Mouse (Mus musculus) embryonic facial prominence, embryonic 15.5 days (tissue): Measurements from ENCODE around the gene Slc13a2. TPM values are rescaled to one million over a fixed set of nuclear protein-coding genes. Genes with fewer than 3 reads are reported as not detected.

ENCODE experiments used
- ATAC-seq: fragments of 200-750 bp; cut with Nextera tagmentation; 2 replicates; pipeline ENCODE4 v1.8.0; 2017; ENCODE audit warnings: low read depth, moderate TSS enrichment; ENCODE audit not compliant: insufficient number of reproducible peaks, low FRiP score, low TSS enrichment
- H3K27ac ChIP-seq: fragments of 300-500 bp; sonication (generic); replicated peaks from 2 replicates; pipeline ENCODE4 v1.5.1; 2015; ENCODE audit warnings: mild to moderate bottlenecking, inconsistent platforms
- H3K27me3 ChIP-seq: fragments of 300-500 bp; sonication (generic); 2 replicates; pipeline ENCODE4 v1.6.1; 2015; ENCODE audit warnings: inconsistent platforms
- H3K36me3 ChIP-seq: fragments of 300-500 bp; sonication (generic); 2 replicates; pipeline ENCODE4 v1.6.1; 2015; ENCODE audit warnings: mild to moderate bottlenecking, inconsistent platforms
- H3K4me1 ChIP-seq: fragments of 300-500 bp; sonication (generic); 2 replicates; pipeline ENCODE4 v1.6.1; 2015; ENCODE audit warnings: inconsistent platforms
- H3K4me2 ChIP-seq: fragments of 300-500 bp; sonication (generic); replicated peaks from 2 replicates; pipeline ENCODE4 v1.6.1; 2015; ENCODE audit warnings: mild to moderate bottlenecking, inconsistent platforms
- H3K4me3 ChIP-seq: fragments of 300-500 bp; sonication (generic); replicated peaks from 2 replicates; pipeline ENCODE4 v1.5.1; 2015; ENCODE audit warnings: mild to moderate bottlenecking, inconsistent platforms
- H3K9ac ChIP-seq: fragments of 300-500 bp; sonication (generic); 2 replicates; pipeline ENCODE4 v1.6.1; 2015; ENCODE audit warnings: inconsistent platforms
- H3K9me3 ChIP-seq: fragments of 300-500 bp; sonication (generic); replicated peaks from 2 replicates; pipeline ENCODE4 v1.6.1; 2016; ENCODE audit warnings: inconsistent platforms
- WGBS: fragments of 180-500 bp; shearing (Covaris S2); methylation state at CpG from one replicate; pipeline ENCODE4 v1.1.7; 2015; 5-methylcytosine and 5-hydroxymethylcytosine counted together
- polyA plus RNA-seq: library from polyadenylated mRNA; unstranded; fragments of >200 nt; fragmentation: Nextera tagmentation; extraction: Ambion mirVana; gene quantifications from 2 replicates; pipeline ENCODE4 v1.2.1, GENCODE M21; 2015

Slc13a2 gene
- polyA plus RNA-seq, 1 experiment from 2014 or later, result 0.11 TPM

GRCm38 (mm10) chr11:78431176-78431575, 9.2 kb upstream of the Slc13a2 start:
- no peak overlapping the region for H3K4me3 ChIP-seq
- ATAC-seq, result no peak
- H3K4me2 ChIP-seq, result no peak overlapping the region
- H3K27me3 ChIP-seq, result no peaks in the 10 kb centered on the region
- H3K9ac ChIP-seq, result no peak overlapping the region
- no peak overlapping the region for H3K27ac ChIP-seq
- 78% methylated on average over 10 of the region's 10 CpGs for WGBS
- no peaks in the 10 kb centered on the region for H3K36me3 ChIP-seq
- no peaks in the 10 kb centered on the region for H3K9me3 ChIP-seq
- H3K4me1 ChIP-seq, result peaks cover 7% of the 10 kb centered on the region; the same call in 1 of the 2 replicates

GRCm38 (mm10) chr11:78430195-78430878, 8.3 kb upstream of the Slc13a2 start:
- no peaks in the 10 kb centered on the region for H3K27me3 ChIP-seq
- no peak overlapping the region for H3K4me3 ChIP-seq
- no peak overlapping the region for H3K9ac ChIP-seq
- H3K27ac ChIP-seq, result no peak overlapping the region
- WGBS, result 54% methylated on average over 11 of the region's 11 CpGs
- no peaks in the 10 kb centered on the region for H3K9me3 ChIP-seq
- no peak for ATAC-seq
- H3K4me1 ChIP-seq, result no peaks in the 10 kb centered on the region
- H3K4me2 ChIP-seq, result no peak overlapping the region
- H3K36me3 ChIP-seq, result no peaks in the 10 kb centered on the region

GRCm38 (mm10) chr11:78428309-78428708, 6.3 kb upstream of the Slc13a2 start:
- no peak for ATAC-seq
- Histone ChIP-seq H3K9me3 (no peaks in the 10 kb centered on the region), H3K4me3 (no peak overlapping the region), H3K4me1 (no peaks in the 10 kb centered on the region), H3K4me2 (no peak overlapping the region), H3K27ac (no peak overlapping the region), H3K27me3 (no peaks in the 10 kb centered on the region), H3K36me3 (no peaks in the 10 kb centered on the region), H3K9ac (no peak overlapping the region)
- 74% methylated on average over 5 of the region's 5 CpGs for WGBS

GRCm38 (mm10) chr11:78427655-78428054, 5.6 kb upstream of the Slc13a2 start:
- Histone ChIP-seq H3K4me3 (no peak overlapping the region), H3K36me3 (no peaks in the 10 kb centered on the region), H3K27ac (no peak overlapping the region), H3K9me3 (no peaks in the 10 kb centered on the region), H3K4me1 (no peaks in the 10 kb centered on the region), H3K4me2 (no peak overlapping the region), H3K27me3 (no peaks in the 10 kb centered on the region), H3K9ac (no peak overlapping the region)
- ATAC-seq, result no peak
- WGBS, result 96% methylated on average over 6 of the region's 6 CpGs

GRCm38 (mm10) chr11:78425572-78425971, 3.6 kb upstream of the Slc13a2 start:
- ATAC-seq, result no peak
- WGBS, result 80% methylated on average over 1 of the region's 1 CpGs
- Histone ChIP-seq H3K27ac (no peak overlapping the region), H3K36me3 (no peaks in the 10 kb centered on the region), H3K27me3 (no peaks in the 10 kb centered on the region; the same call in 1 of the 2 replicates), H3K4me2 (no peak overlapping the region), H3K9me3 (no peaks in the 10 kb centered on the region), H3K9ac (no peak overlapping the region), H3K4me3 (no peak overlapping the region), H3K4me1 (no peaks in the 10 kb centered on the region)

GRCm38 (mm10) chr11:78424352-78424751, 2.3 kb upstream of the Slc13a2 start:
- Histone ChIP-seq H3K4me3 (no peak overlapping the region), H3K36me3 (no peaks in the 10 kb centered on the region), H3K27me3 (no peaks in the 10 kb centered on the region; the same call in 1 of the 2 replicates), H3K9me3 (no peaks in the 10 kb centered on the region), H3K4me2 (no peak overlapping the region), H3K27ac (no peak overlapping the region), H3K4me1 (no peaks in the 10 kb centered on the region), H3K9ac (no peak overlapping the region)
- ATAC-seq, result no peak
- 48% methylated on average over 2 of the region's 2 CpGs for WGBS

- no peaks in the 10 kb centered on the region; the same call in 1 of the 2 replicates for H3K27me3 ChIP-seq
- no peak for ATAC-seq
- H3K36me3 ChIP-seq, result no peaks in the 10 kb centered on the region
- H3K9ac ChIP-seq, result no peak overlapping the region
- H3K27ac ChIP-seq, result no peak overlapping the region
- H3K4me1 ChIP-seq, result no peaks in the 10 kb centered on the region; the same call in 1 of the 2 replicates
- H3K4me3 ChIP-seq, result no peak overlapping the region
- no peaks in the 10 kb centered on the region for H3K9me3 ChIP-seq
- WGBS, result 66% methylated on average over 13 of the region's 13 CpGs
- no peak overlapping the region for H3K4me2 ChIP-seq
These were observed 612 bp downstream of the Slc13a2 start for GRCm38 (mm10) chr11:78421201-78422009.

GRCm38 (mm10) chr11:78420263-78420889, 1.6 kb downstream of the Slc13a2 start:
- H3K9ac ChIP-seq, result no peak overlapping the region
- H3K36me3 ChIP-seq, result no peaks in the 10 kb centered on the region
- no peak overlapping the region for H3K27ac ChIP-seq
- no peak overlapping the region for H3K4me3 ChIP-seq
- no peak for ATAC-seq
- no peaks in the 10 kb centered on the region; the same call in 1 of the 2 replicates for H3K4me1 ChIP-seq
- no peaks in the 10 kb centered on the region; the same call in 1 of the 2 replicates for H3K27me3 ChIP-seq
- no peaks in the 10 kb centered on the region for H3K9me3 ChIP-seq
- WGBS, result 58% methylated on average over 12 of the region's 12 CpGs
- no peak overlapping the region for H3K4me2 ChIP-seq

- WGBS, result 74% methylated on average over 6 of the region's 6 CpGs
- ATAC-seq, result no peak
These were observed 5.2 kb downstream of the Slc13a2 start for GRCm38 (mm10) chr11:78416854-78417253.

GRCm38 (mm10) chr11:78412861-78413260, 9.2 kb downstream of the Slc13a2 start:
- H3K9ac ChIP-seq, result no peak overlapping the region
- H3K4me1 ChIP-seq, result 0 out of 2 replicates have a peak, but pooled peaks cover 3% of the 10 kb centered on the region
- H3K27me3 ChIP-seq, result no peaks in the 10 kb centered on the region

More at GRCm38 (mm10) chr11:78416854-78417253, 5.2 kb downstream of the Slc13a2 start:
- Histone ChIP-seq H3K4me2 (no peak overlapping the region), H3K27ac (no peak overlapping the region), H3K4me1 (peaks cover 3% of the 10 kb centered on the region; the same call in 1 of the 2 replicates), H3K9ac (no peak overlapping the region), H3K9me3 (no peaks in the 10 kb centered on the region), H3K27me3 (no peaks in the 10 kb centered on the region; the same call in 1 of the 2 replicates), H3K4me3 (no peak overlapping the region), H3K36me3 (no peaks in the 10 kb centered on the region)

GRCm38 (mm10) chr11:78412324-78412850, 9.6 kb downstream of the Slc13a2 start:
- 54% methylated on average over 6 of the region's 6 CpGs for WGBS
- Histone ChIP-seq H3K4me3 (no peak overlapping the region), H3K9ac (no peak overlapping the region), H3K27me3 (no peaks in the 10 kb centered on the region), H3K36me3 (no peaks in the 10 kb centered on the region), H3K4me2 (no peak overlapping the region), H3K9me3 (no peaks in the 10 kb centered on the region), H3K4me1 (0 out of 2 replicates have a peak, but pooled peaks cover 3% of the 10 kb centered on the region), H3K27ac (0 out of 2 replicates have a peak overlapping the region, but pooled peaks have one; percentile 1)
- no peak for ATAC-seq

More at GRCm38 (mm10) chr11:78412861-78413260, 9.2 kb downstream of the Slc13a2 start:
- no peak overlapping the region for H3K27ac ChIP-seq
- ATAC-seq, result no peak
- no peak overlapping the region for H3K4me3 ChIP-seq
- WGBS, result 57% methylated on average over 6 of the region's 6 CpGs
- H3K36me3 ChIP-seq, result no peaks in the 10 kb centered on the region
- no peak overlapping the region for H3K4me2 ChIP-seq
- H3K9me3 ChIP-seq, result no peaks in the 10 kb centered on the region
